Mouse (Mus musculus) heart, postnatal 0 days (tissue): ENCODE data around the gene Prkaca.

ENCODE experiments used
- CTCF ChIP-seq: IDR thresholded peaks from 2 replicates; pipeline ENCODE4 v1.5.1; 2016; ENCODE audit warnings: antibody characterized with exemption, control low read depth, low read depth
- EP300 ChIP-seq: IDR thresholded peaks from 2 replicates; pipeline ENCODE4 v1.6.1; 2016; ENCODE audit warnings: antibody characterized with exemption, low read depth

GRCm38 (mm10) chr8:84002957-84003611 is 30.3 kb downstream of the Prkaca start:
- no peak for TF ChIP-seq CTCF
- TF ChIP-seq EP300 = no peak
